8 mouse cellular contexts compared by ENCODE assay signal in the genomic region with DNA sequence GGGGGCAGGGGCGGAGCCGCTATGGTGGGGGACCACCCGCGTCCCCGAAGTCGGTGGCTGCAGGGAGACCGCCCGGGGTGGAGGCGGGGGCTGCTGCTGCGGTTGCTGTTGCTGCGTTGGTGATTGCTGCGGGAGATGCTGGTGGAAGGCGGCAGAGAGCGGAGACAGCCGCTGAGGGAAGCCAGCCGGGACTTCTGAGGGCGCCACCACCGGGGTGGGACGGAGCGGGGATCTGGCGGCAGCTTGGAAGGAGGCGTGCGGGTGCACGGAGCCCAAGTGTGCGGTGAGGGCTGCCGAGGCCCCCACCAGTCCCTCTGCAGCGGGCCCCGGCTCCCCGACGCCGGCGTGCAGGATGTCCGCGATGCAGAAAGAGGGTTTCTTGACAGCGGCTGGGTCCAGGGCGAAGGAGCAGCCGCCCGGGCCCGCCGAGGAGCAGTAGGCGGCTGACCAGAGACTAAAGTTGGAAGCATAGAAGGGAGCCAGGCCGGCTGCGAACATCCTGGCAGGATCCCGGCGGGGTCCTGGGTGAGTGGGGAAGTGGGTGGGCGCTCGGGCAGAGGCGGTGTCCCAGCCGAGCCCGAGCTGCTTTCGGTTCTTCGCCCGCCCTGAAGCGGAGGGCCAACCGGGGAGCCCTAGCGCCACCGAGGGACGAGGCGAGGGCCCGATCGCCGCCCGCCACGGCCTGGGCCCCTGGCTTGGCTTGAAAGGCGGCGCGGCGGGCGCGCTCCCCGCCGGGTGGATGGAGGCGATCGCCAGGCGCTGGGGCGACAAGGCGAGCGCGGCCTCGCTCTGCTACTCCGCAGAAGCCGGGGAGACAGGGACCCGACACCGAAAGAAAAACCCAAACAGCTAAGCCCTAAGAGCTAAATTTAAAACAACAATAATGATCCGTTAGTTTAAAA. TPM values are rescaled to one million over a fixed set of nuclear protein-coding genes. Genes with fewer than 3 reads are reported as not detected.
DNase-seq lines count a peak whose midpoint lies in the region; ATAC-seq and TF ChIP-seq lines count a peak whose summit lies in the region.

No protein-coding gene starts in this region.

- TF ChIP-seq CTCF in bone marrow, adult 2 months (IDR thresholded peaks at IDR 0.05; ENCODE audit: control insufficient read depth, insufficient read depth, low read length): no peak

- H3K4me3 ChIP-seq in bone marrow, adult 2 months (replicated peaks; ENCODE audit: control insufficient read depth, low read depth, low read length): peak overlapping the region; percentile 78
- H3K4me3 ChIP-seq in liver, embryonic 16.5 days (ENCODE audit: low read depth, low read length): peak overlapping the region; percentile 67
- H3K4me3 ChIP-seq in neural tube, embryonic 12.5 days: peak overlapping the region; percentile 45

- intact Hi-C loops in gastrocnemius, postnatal 14 days (cut with DNase I; ENCODE audit: low total_unique reads): loop anchor here (10.0 kb wide), 1 partner anchor 277 kb away; no protein-coding TSS in a partner anchor

- peak; percentile 48 to 54 for DNase-seq in cerebellum, postnatal 25 days
- peak; percentile 76 for DNase-seq in gastrocnemius, postnatal 14 days
- peak; percentile 46 for DNase-seq in induced T-regulatory cell, adult 2 months (ENCODE audit: low read depth)
- DNase-seq in urinary bladder, postnatal 25 days (ENCODE audit: low spot score): peak; percentile 48

- TF ChIP-seq POLR2A in bone marrow, adult 2 months (IDR thresholded peaks at IDR 0.05; ENCODE audit: borderline replicate concordance, control insufficient read depth, low read depth, low read length): no peak; the same call in 1 of the 2 replicates

- peak overlapping the region; percentile 99 for H3K27ac ChIP-seq in bone marrow, adult 2 months (ENCODE audit: control insufficient read depth, insufficient read depth, low read depth, low read length, poor library complexity)
- peak overlapping the region; percentile 80 for H3K27ac ChIP-seq in liver, embryonic 16.5 days (ENCODE audit: low read length)
- peak overlapping the region; percentile 7; the same call in 1 of the 2 replicates for H3K27ac ChIP-seq in neural tube, embryonic 12.5 days

- no peaks in the 10 kb centered on the region for H3K9me3 ChIP-seq in liver, embryonic 16.5 days (replicated peaks; ENCODE audit: control insufficient read depth, low read length)
- H3K9me3 ChIP-seq in neural tube, embryonic 12.5 days: no peaks in the 10 kb centered on the region

- H3K9ac ChIP-seq in liver, embryonic 16.5 days (ENCODE audit: low read depth, low read length): peak overlapping the region; percentile 59
- H3K9ac ChIP-seq in neural tube, embryonic 12.5 days: peak overlapping the region; percentile 54

- peaks cover 97% of the 10 kb centered on the region for H3K27me3 ChIP-seq in liver, embryonic 16.5 days (ENCODE audit: control insufficient read depth, insufficient read depth, low read depth, low read length)
- peaks cover 95% of the 10 kb centered on the region for H3K27me3 ChIP-seq in neural tube, embryonic 12.5 days (replicated peaks)

- peak overlapping the region; percentile 79 for H3K4me2 ChIP-seq in liver, embryonic 16.5 days (ENCODE audit: low read depth, low read length)
- H3K4me2 ChIP-seq in neural tube, embryonic 12.5 days (replicated peaks): peak overlapping the region; percentile 86

- ATAC-seq in cerebellum, adult (ENCODE audit: insufficient number of reproducible peaks, low FRiP score, low TSS enrichment): no peak; the same call in 1 of the 2 replicates
- peak; percentile 28 for ATAC-seq in liver, embryonic 16.5 days (ENCODE audit: low read depth)
- peak; percentile 37 for ATAC-seq in neural tube, embryonic 12.5 days (ENCODE audit: low FRiP score, low read depth)

- H3K36me3 ChIP-seq in liver, embryonic 16.5 days (ENCODE audit: control insufficient read depth, insufficient read depth): no peaks in the 10 kb centered on the region
- H3K36me3 ChIP-seq in neural tube, embryonic 12.5 days: no peaks in the 10 kb centered on the region

- WGBS in bone marrow, adult 2 months: under 1% methylated on average over 85 of the region's 85 CpGs
- WGBS in liver, embryonic 16.5 days (ENCODE audit: insufficient replicate concordance): under 1% methylated on average over 85 of the region's 85 CpGs
- WGBS in neural tube, embryonic 12.5 days: under 1% methylated on average over 85 of the region's 85 CpGs

- peaks cover 1% of the 10 kb centered on the region; the same call in 1 of the 2 replicates for H3K4me1 ChIP-seq in bone marrow, adult 2 months (ENCODE audit: control insufficient read depth, insufficient read depth, low read length)
- peaks cover 14% of the 10 kb centered on the region for H3K4me1 ChIP-seq in liver, embryonic 16.5 days (ENCODE audit: control insufficient read depth, low read depth, low read length)
- H3K4me1 ChIP-seq in neural tube, embryonic 12.5 days: peaks cover 28% of the 10 kb centered on the region

RNA-seq across cellular contexts. Expression of a gene that starts 0.5 kb away (rescaled TPM):
- polyA plus RNA-seq in bone marrow, adult 2 months (2011; ENCODE audit: insufficient read depth, insufficient read length, low replicate concordance, missing spikeins): 14.0 and 29.3 TPM in 2 replicates
- 10 to 100 TPM; 22.9 to 24.1 TPM for total RNA-seq in gastrocnemius, postnatal 14 days (2021)
- 5.1 and 6.5 TPM in 2 replicates for polyA plus RNA-seq in liver, embryonic 16.5 days (2015; fragmentation: Nextera tagmentation; extraction: Ambion mirVana)
- polyA plus RNA-seq in neural tube, embryonic 12.5 days (2016; fragmentation: Nextera tagmentation; extraction: Ambion mirVana): 12.9 and 13.0 TPM in 2 replicates

Comparison
In these comparisons a context has a peak if more than half of its experiments do, and no peak if none do; other contexts are left out.
1. H3K27ac ChIP-seq: peak in every context shown above with its lines; median percentile 99 in bone marrow, adult 2 months; 80 in liver, embryonic 16.5 days; 7 in neural tube, embryonic 12.5 days.